Mouse (Mus musculus): ENCODE data around the gene Rbm43.
"Not testable (repeated sequence)": the region's sequence is repeated elsewhere in the genome, so short reads cannot be mapped to it uniquely, and the experiment has no call there.

Rbm43 gene

DNA sequence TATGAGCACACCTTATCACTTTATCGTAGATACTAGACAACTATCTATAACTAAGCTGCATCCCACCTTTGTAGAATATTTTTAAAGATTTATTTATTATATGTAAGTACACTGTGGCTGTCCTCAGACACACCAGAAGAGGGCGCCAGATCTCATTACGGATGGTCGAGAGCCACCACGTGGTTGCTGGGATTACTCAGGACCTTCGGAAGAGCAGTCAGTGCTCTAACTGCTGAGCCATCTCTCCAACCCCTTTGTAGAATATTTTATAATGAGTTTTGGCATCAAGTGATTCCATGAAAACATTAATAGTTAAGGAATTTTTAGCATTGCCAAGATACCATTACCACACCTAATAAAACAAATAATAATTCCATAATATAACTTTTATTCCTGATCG, 20.4 kb downstream of the Rbm43 start:
- no peak for DNase-seq (ENCODE audit: low read depth, low spot score)

DNA sequence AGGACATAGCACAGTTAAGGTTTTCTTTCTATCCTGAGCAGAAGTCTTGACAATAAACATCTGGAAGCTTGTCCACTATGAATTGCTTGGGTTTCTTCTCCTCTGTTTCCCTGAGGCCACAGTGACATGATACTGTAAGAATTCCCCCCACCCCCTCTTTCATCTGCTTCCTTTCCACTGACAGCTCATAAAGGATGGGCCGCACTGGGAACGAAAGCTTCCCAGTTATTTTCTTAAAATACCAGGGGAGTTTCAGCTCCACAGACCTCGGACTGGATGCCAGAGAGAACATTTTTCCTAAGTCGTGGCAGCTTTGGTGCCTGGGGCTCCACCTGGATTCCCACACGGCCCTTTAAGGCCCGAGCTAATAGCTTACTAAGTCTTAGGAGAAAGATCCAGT, 22.2 kb downstream of the Rbm43 start:
- DNase-seq (ENCODE audit: low read depth, low spot score): no peak

DNA sequence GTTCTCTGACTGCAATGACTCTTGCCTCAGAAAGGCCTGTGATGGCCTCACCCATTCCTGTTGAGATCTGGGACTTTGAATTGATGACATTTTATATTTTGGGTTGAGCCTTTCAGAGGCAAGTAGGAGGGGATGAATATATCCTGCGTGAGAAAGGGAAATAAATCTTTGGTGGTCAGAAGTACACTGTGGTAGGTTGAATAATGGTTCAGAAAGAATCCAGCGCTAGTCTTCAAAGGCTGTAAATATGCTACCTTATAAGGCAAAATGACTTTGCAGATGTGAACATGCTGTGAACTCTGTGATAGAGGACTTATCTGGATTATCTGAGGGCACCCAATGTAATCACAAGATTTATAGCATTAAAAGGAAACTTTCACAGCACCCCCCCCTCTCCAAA, 23.1 kb downstream of the Rbm43 start:
- DNase-seq (ENCODE audit: low read depth, low spot score): no peak

DNA sequence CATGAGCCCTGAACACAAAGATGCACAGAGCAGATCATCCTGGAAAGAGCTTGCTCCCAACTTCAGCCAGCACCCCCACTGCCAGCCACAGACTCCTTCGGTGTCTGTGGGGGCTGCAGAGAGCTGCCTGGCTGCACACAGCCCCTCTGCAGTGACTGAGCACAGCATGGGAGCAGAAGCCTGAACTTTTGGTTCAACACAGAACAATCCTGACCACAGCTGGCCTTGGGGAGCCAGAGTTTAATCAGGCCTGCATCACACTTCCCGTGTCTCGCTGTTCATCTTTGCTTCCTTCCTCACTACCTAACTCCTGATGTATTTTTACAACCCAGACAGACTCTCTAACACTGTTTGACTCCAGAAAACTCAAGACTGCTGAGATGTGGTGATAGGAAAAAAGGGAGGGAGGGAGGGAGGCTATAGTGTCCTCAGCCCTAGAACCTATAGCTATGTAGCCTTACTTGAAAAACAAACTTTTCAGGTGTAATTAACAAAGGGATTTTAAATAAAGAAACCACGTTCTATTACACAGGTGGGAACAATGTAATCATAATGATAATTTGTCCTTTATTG, 27.3 kb downstream of the Rbm43 start:
- no peak for DNase-seq (ENCODE audit: low read depth, low spot score)

DNA sequence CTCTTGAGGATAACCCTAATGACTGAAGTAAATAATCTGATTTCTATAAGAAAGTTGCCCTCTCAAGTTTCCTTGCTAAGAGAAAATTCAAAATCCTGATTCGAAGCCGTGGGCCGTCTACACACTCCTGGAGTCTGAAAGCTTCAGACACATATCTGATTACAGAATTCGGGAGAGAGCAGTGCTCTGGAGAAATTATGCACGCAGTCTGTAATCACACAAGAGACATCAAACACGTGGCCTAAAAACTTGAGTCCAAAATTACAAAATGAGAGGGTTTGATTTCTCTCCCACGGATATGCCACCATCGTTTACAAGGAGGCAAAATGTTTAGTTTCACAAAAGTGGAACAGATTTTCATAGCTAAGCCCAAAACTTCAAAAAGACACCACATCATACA, 29.3 kb downstream of the Rbm43 start:
- DNase-seq (ENCODE audit: low read depth, low spot score): peak; percentile 11

DNA sequence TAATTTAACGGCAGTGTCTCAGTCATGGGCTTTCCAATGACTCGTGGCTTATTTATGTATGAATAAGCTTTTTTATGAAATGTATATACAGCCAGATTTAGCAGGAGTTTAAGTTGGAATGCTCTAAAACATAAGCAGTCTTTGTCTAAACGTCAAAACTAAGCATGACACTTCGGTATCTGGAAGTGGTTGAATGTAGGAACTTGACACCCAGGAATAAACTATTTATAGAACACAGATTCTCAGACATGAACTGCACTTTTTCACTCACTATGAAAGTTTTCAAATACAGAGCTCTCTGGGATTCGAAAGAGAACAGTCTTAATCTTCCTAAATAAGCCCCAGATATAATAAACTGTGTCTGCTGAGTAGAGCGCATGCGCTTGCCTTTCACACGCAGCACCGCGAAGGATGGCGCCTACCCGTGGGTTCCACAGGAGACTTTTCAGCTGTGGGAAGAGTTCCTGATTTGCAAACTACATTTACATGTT, 42.5 kb downstream of the Rbm43 start:
- DNase-seq (ENCODE audit: low read depth, low spot score): peak; percentile 12

DNA sequence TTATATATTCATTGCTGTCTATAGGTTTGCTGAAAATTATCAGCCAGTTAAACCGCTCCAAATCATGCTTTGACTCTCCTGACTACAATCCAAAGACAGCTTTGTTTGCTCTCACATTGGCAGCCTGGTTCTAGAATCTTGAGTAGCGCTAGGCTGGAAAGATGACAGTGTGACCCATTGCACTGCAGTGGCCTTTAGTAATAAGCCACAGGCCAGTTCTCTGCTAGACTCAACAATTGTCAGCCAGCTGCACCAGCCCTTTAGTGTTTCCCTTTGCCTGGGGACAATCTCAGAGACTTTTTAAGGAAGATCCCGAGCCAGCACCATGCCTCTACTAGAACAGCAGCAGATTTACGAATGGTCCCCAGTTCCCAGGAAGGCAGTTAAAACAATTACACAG, 44.0 kb downstream of the Rbm43 start:
- DNase-seq (ENCODE audit: low read depth, low spot score): no peak

DNA sequence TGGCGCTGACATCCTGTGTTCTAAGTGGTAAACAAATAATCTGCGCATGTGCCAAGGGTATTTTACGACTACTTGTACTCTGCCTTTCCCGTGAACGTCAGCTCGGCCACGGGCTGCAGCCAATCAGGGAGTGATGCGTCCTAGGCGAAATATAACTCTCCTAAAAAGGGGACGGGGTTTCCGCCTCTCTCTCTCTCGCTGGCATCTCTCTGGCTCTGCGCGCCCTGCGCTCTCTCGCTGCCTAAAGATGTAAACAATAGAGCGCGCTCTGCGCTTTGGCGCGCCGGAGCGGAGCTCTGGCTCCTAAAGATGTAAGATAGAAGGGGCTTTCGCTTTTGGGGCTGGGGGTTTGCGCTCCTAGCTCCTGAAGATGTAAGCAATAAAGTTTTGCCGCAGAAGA, 44.8 kb downstream of the Rbm43 start:
- not testable (repeated sequence) for DNase-seq (ENCODE audit: low read depth, low spot score)

DNA sequence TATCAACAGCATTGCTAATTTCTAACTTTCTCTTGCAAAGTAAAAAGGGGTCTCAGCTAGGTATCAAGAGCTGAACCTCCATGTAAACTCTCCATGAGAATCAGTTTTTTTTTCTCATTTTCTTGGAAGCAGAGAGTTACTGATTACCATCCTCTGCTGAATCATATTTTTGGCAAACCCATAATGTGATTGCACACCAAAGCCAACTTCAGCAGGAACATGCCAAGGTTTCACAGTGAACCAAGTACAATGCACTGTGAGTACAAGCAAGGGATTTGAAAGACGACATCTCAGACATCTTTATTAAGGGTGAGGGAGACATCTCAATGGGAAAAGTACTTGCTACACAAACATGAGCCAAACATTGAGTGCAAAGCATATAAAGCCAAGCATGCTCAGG, 54.8 kb downstream of the Rbm43 start:
- DNase-seq (ENCODE audit: low read depth, low spot score): peak; percentile 38
